Mouse (Mus musculus) ES-Bruce4 (cell line): ENCODE measurements around the gene Rai14.

Experiments used
- CTCF ChIP-seq: IDR thresholded peaks from one replicate; pipeline ENCODE4 v1.8.1; 2011; ENCODE audit warnings: low read depth, low read length
- EP300 ChIP-seq: IDR thresholded peaks from 2 replicates; pipeline ENCODE4 v1.6.1; 2011; ENCODE audit warnings: low read depth, low read length; ENCODE audit not compliant: insufficient read depth
- POLR2A ChIP-seq: IDR thresholded peaks from one replicate; pipeline ENCODE4 v1.8.1; 2011; ENCODE audit warnings: low read length; ENCODE audit not compliant: insufficient read depth

DNA sequence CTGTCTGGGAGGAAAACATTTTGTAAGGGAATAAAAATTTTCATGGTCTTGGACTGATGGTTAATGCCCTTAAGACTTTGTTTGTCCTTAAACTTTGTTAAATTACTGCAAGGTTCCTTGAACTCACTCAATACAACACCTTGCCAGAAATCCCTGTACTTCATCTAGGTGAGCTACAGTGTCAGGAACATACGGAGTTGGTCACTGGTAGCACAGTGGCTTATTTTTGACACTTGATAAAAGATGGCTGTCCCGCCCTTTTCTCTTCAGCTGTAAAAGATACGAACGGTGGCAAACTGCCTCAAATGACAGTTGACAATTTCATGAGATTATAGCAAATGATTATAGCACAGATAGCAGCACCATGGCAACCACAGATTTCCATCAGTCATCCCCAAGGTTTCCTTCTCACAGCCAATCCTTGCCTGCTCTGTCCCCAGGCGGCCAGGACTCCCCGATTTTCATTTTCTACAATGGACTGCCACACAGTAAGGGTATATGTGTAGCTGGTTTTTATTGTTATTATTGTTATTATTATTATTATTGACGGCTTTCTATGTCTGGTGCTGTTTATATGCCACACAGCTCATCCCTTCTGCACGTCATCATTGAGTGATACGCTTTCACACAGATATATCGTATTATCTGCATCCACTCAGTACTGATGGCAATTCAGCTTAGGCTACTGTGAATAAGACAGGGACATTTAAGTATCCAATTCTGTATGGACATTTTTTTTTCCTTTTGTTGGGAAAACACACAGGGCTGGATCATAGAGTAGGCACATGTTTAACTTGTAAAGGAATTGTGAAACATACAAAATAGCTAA is 129.9 kb downstream of the Rai14 start:
- TF ChIP-seq CTCF (no peak), POLR2A (no peak), EP300 (no peak)
